Mouse (Mus musculus) C2C12 (cell line): ENCODE measurements around the gene Gse1.

Experiments used
- MYOG ChIP-seq: IDR thresholded peaks from one replicate; pipeline ENCODE4 v1.6.1; 2011; ENCODE audit not compliant: control insufficient read depth, insufficient read length; ENCODE audit errors: extremely low read depth
- USF1 ChIP-seq: IDR thresholded peaks from one replicate; pipeline ENCODE4 v1.6.1; 2011; ENCODE audit warnings: low read depth, mild to moderate bottlenecking, control low read depth, moderate library complexity

- TF ChIP-seq MYOG (no peak), USF1 (no peak)
These were observed 195.3 kb downstream of the Gse1 start for GRCm38 (mm10) chr8:120423576-120423975.
